Mouse (Mus musculus): ENCODE results near the gene Nf2.
A peak's percentile ranks its signal among the peaks of the same experiment; 100 is the strongest.
"Not testable (repeated sequence)": the region's sequence is repeated elsewhere in the genome, so short reads cannot be mapped to it uniquely, and the experiment has no call there.

Nf2 gene

DNA sequence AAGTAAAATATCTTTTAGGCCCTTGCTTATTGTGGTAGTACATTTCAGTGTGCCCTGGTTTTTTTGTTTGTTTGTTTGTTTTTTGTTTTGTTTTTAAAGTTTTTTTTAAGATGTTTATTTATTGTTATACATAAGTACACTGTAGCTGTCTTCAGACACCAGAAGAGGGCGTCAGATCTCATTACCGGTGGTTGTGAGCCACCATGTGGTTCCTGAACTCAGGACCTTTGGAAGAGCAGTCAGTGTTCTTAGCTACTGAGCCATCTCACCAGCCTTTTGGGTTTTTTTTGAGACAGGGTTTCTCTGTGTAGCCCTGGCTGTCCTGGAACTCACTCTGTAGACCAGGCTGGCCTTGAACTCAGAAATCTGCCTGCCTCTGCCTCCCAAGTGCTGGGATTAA, 46.9 kb downstream of the Nf2 start:
- not testable (repeated sequence) for DNase-seq (ENCODE audit: inconsistent age in 2 of 2, low spot score in 1 of 2)

- DNase-seq (ENCODE audit: inconsistent age in 2 of 2, low spot score in 1 of 2): no peak
Measured at GRCm38 (mm10) chr11:4800654-4801053, 48.7 kb downstream of the Nf2 start.

DNA sequence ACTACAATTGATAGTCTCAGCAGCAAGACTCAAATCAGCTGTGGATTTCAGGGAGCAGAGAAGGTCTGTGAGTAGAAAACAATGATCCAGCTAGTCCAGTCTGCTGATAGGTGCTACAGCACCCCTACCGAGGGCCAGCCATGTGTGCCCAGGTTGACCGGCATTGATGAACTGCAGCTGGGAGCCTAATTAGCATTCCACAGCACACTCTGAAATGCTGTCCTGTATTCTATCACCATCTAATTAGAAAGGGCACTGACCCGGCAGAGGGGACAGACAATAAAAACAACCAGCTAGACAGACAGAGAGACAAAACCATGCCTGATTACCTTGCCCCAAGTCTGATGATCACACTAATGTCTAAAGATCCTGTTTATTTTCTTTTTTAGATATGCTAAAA, 56.3 kb downstream of the Nf2 start:
- DNase-seq (ENCODE audit: inconsistent age in 2 of 2, low spot score in 1 of 2): no peak

- DNase-seq (ENCODE audit: inconsistent age in 2 of 2, low spot score in 1 of 2): no peak
Measured at GRCm38 (mm10) chr11:4791549-4791948, 57.8 kb downstream of the Nf2 start.

DNA sequence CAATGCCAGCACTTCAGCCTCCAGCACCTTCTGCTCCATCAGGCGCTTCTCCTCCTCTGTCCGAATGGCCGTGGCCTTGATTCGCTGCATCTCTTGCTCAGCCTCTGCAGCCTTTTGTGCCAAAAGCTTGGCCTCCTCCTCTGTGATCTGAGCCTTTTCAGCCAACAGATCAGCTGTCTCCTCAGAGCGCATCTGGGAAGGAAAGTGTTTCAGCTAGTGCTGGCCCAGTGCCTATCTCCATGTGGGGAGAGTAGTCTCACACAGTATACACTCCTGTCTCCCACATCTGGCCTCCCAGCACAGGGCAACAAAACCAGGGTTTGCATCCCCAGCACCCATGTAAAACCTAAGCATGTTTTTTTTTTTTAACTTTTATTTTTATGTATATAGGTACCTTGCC, 59.6 kb downstream of the Nf2 start:
- DNase-seq (ENCODE audit: inconsistent age in 2 of 2, low spot score in 1 of 2): no peak

DNA sequence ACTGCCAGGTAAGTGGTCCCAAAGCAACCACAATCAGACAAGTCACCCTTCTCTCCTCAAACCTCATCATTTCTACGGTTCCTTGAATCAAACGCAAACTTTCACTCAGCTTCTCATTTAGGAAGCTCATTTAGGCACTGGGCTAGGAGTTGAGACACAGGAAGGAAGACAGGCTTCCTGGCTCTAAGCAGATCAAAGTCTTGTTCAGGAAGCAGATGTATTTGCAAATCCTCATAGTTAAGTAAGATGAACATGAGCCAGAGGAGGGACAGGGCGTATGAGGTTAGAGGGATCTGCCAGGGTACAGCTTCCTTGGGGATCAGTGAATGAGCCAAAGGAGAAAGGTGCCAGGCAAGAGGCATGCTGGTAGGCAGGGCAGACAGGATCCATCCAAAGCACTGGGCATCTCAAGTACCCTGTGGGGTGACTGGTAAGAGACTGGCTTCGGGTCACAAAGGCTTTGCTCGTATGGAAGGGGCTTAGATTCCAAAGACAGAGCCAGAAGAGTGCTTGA, 64.7 kb downstream of the Nf2 start:
- DNase-seq (ENCODE audit: inconsistent age in 2 of 2, low spot score in 1 of 2): peak in 1 of 2 experiments; percentile 24

DNA sequence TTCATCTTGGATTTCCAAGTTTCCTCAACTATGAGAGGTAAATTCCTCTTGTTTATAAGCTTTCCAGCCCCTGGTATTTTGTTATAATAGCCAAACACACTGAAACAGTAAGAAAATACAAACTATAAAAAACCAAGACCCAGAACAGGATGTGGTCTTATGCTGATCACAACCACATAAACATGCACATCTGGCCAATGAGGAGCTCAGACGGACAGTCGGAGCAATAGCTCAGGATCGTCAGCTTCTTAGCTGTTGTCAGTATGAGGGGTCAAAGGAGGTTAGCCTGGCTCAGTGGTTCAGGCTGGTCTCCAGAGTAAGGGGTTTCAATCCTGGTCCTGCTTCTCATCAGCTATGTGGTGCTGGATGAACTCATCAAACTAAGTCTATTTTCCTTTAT, 66.2 kb downstream of the Nf2 start:
- no peak for DNase-seq (ENCODE audit: inconsistent age in 2 of 2, low spot score in 1 of 2)

DNA sequence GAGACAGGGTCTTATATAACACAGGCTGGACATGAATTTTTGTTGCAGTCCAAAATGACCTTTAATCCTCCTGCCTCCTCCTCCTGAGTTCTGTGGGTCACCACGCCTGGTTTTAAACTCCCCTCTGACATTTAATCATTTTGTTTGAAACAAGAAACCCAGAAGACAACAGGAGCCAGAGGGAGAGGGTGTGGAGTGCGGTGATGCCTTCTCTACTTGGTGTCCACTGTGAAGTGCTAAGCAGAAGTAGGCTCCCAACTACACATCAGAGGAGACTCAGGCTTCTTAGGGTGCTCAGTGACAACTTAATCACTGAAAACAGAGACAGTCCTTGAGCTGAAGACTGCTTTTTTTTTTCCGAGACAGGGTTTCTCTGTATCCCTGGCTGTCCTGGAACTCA, 68.4 kb downstream of the Nf2 start:
- no peak for DNase-seq (ENCODE audit: inconsistent age in 2 of 2, low spot score in 1 of 2)

DNA sequence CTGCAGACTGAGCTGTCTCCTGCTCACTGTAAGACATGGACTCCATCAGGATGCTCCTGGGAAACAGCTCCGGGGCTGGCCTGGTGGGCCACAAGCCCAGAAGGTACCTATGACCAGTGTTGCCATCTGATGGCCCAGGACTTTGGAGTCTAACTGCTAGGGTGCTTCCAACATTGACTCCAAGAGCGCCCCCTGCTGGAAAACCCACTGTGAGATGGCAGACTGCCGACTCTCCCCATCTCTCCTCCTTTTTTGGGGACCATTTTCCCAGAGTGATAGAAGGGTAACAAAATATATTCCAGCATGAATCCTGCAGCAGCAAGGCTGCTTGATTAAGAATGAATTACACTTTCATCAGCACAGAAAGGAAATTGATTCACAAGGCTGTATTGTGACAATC, 76.4 kb downstream of the Nf2 start:
- DNase-seq (ENCODE audit: inconsistent age in 2 of 2, low spot score in 1 of 2): peak; percentile 67 to 88

- DNase-seq (ENCODE audit: inconsistent age in 2 of 2, low spot score in 1 of 2): peak in 1 of 2 experiments; percentile 41
Measured at GRCm38 (mm10) chr11:4771756-4772155, 77.6 kb downstream of the Nf2 start.

- DNase-seq (ENCODE audit: inconsistent age in 2 of 2, low spot score in 1 of 2): peak in 1 of 2 experiments; percentile 46
Measured at GRCm38 (mm10) chr11:4769881-4770280, 79.5 kb downstream of the Nf2 start.

GRCm38 (mm10) chr11:4769293-4769692, 80.0 kb downstream of the Nf2 start:
- peak in 1 of 2 experiments; percentile 57 for DNase-seq (ENCODE audit: inconsistent age in 2 of 2, low spot score in 1 of 2)

DNA sequence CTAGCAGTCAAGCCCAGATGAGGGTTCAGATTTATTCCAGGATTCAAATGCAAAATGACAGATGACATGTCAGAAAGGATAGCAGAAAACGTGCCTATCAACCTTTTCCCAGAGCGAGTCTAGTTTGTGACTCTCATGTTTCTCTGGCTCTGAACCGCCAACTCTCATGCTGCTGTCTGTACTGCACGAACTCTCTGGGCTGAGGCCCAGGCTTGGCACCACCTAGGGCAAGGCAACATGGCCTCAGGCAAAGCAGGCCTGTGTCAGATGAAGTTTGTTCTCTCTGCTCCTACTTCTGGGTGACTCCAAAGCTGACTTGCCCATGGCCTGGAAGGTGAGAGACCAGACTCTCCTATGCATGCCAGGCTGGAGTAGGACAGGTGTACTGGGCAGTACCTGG, 80.9 kb downstream of the Nf2 start:
- DNase-seq (ENCODE audit: inconsistent age in 2 of 2, low spot score in 1 of 2): no peak

DNA sequence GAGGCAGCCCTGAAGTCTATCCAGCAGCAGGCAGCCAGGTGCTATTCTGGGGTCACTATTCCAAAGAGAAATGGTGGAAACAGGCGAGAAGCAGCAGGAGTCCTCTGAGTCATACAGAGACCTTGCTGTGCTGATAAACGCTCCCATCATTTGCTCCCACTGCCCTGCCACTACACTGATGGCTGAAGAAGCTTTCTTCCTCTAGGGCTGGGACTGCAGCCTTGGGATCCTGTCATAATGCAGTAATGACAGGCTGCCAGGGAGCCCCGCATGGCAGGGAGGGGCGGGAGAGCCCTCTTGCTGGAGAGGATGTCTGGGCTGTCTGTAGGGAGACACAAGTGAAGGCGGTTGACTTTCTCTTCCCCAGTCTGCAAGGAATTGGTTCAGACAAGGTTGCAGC, 84.9 kb downstream of the Nf2 start:
- DNase-seq (ENCODE audit: inconsistent age in 2 of 2, low spot score in 1 of 2): peak; percentile 50 to 80

- peak in 1 of 2 experiments; percentile 54 for DNase-seq (ENCODE audit: inconsistent age in 2 of 2, low spot score in 1 of 2)
Measured at GRCm38 (mm10) chr11:4763631-4764030, 85.7 kb downstream of the Nf2 start.

DNA sequence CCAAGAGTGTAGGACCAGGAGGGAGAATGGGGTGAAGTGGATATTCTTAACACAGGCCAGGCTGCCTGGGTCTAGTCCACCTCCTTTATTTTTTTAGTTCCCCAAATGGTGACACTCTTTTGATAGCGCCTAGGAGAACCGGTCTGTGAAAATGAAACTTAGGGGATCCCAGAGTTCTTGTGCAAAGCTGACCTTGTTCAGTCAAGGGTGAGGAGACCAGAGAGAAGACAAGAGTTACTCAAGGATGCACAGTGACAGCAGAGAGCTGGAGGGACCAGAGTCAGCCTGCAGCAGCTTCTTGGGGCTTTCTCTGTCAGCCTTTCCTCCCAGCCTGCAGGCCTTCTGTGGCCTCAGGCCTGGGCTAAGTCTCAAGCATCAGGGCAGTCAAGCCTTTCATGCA, 86.8 kb downstream of the Nf2 start:
- no peak for DNase-seq (ENCODE audit: inconsistent age in 2 of 2, low spot score in 1 of 2)

DNA sequence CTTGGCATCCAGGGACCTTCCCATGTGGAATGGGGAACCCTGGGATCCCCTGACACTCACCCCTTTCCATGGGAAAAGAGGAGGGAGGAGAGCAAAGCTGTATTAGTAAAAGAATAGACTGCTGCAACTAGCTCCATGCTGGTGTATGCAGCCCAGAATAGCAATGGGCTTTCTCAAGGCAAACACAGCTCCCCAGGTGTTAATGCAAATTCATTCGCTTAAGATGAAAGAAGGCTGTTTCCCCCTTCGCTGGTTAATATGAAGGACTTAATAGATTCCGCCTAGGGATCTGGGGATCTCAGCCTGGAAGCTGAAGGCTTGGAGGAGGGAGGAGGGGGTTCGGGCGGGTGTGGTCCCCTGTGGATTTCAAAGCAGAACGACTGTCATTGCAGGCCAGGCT, 87.3 kb downstream of the Nf2 start:
- DNase-seq (ENCODE audit: inconsistent age in 2 of 2, low spot score in 1 of 2): no peak

DNA sequence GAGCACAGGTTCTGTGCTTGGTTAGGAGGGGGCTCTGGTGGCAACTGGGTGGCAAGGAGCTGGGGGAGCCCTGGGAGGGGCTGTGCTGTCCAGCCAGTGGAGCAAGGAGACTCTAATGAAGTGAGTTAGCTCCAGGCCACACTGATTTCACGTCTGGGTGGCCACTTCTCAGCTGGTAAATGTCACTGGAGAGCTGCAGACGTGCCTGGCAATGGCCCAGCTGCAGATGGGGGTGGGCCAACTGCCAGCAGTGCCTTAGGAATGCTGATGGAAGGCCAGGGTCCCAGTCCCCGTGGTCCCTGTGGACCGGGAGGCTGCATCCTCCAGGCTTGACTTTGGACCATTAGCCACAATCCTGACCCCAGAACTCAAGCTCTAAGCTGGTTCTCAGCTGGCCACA, 88.9 kb downstream of the Nf2 start:
- no peak for DNase-seq (ENCODE audit: inconsistent age in 2 of 2, low spot score in 1 of 2)

DNA sequence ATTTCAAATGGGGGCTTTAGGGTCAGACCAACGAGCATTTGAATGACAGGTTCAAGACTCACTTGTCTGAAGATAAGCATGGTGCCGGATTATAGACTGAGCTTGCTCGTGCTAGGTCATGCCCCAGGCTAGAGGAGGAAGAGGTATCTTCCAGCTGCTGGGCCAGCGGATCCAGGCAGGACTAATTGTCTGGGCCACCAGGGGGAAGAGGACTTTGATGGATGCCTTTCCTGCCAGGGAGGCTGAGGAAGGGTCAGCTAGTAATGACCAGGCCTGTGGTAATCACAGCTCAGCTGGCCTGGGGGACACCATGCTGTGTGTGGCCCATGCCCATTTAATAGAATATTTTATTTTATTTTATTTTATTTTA, 91.6 kb downstream of the Nf2 start:
- DNase-seq (ENCODE audit: inconsistent age in 2 of 2, low spot score in 1 of 2): no peak

DNA sequence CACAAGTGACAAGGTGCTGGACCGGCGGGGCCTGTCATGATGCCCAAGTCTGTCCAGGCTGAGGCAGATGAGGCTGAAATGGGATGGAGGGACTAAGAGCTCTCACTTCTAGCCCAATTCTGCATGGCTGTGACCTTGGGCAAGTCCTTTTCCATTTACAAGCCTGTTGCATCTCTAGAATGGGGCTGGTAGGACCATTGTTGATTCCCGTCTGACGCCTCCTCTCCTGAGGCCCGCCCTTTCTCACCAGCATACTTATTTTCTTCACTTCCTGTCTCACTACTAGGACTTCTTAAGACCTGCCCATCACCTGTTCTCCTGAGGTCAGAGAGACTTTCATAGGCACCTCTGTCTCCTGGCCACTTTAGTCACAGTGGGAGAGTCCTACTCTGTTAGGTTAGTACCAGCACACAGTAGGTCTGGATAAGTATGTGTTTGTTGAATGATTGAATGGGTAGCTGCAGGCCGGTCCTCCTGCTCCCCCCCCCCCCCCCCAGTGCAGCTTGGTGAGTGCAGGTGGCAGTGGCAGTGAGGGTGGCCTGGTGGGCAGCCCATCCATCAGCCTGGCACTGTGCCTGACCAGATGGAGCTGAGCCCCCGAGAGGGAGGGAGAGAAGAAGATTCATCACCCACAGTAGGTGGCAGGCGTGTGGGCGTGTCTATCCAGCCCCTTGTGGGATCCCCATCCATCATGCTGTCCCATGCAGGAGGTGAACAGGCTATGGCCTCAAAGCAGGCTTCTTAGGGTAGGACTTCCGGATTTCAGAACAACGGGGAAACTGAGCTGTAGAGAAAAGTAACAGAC, 92.2 kb downstream of the Nf2 start:
- no peak for DNase-seq (ENCODE audit: inconsistent age in 2 of 2, low spot score in 1 of 2)

DNA sequence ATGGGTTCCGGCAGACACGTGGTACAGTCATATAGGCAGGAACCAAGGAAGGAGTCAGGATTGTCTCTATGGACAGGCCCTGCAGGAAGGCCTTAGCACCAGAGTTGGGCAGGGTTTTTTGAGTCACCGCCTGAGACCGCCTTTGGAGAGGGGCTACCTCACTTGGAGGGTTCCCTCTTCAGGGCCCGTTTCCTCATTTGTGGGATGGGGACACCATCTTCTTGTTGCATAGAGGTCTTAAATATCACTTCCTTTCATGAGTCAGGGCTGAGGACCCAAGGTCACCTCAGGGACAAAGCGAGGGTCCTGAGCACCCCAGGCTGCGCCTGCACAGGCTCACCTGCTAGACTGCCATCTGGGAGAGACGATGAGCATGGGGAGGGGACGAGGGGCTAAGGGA, 92.9 kb downstream of the Nf2 start:
- no peak for DNase-seq (ENCODE audit: inconsistent age in 2 of 2, low spot score in 1 of 2)

- no peak for DNase-seq (ENCODE audit: inconsistent age in 2 of 2, low spot score in 1 of 2)
Measured at GRCm38 (mm10) chr11:4754867-4755266, 94.5 kb downstream of the Nf2 start.

- DNase-seq (ENCODE audit: inconsistent age in 2 of 2, low spot score in 1 of 2): no peak
Measured at GRCm38 (mm10) chr11:4754036-4754435, 95.3 kb downstream of the Nf2 start.
